Mouse (Mus musculus): ENCODE measurements at regions not wholly inside any gene's neighbourhood (a gene's known extent, or its start where the extent isn't known, plus 50 kb on each side); places are given as distances from the start of the nearest gene placed in this dataset.
A peak's percentile ranks its signal among the peaks of the same experiment; 100 is the strongest.

DNA sequence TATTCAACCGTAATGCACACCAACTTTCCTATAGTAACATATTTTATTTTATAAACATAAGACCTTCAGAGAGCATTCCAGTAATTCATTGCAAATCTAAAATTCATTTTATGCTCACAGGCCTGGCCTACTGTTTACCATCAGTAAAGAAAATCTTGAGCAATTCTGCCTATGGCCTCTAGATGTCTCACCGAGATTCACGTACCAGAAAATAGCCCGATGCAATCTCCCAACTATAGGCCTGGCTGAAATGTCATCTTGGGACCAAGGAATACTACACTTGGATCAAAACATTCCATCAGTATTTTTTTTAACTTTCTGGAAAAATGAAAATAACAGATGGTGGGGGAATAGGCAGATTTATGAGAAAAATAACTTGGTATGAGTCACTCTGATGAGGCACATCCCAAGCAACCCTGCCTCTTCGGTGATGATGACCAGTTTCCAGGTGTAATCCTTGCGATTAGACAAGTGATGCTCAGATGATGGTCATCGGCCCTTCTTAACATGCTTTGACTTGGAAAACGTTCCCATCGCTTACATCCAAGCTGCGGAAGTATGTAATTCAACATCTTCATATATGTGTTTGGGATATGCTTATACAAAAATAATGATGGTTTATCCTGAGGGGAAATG lies 439.9 kb downstream of the Nyap2 start:
- DNase-seq = peak in 1 of 2 experiments; percentile 2

- DNase-seq = no peak
Measured at GRCm38 (mm10) chr1:81520420-81521273, 443.9 kb downstream of the Nyap2 start.

DNA sequence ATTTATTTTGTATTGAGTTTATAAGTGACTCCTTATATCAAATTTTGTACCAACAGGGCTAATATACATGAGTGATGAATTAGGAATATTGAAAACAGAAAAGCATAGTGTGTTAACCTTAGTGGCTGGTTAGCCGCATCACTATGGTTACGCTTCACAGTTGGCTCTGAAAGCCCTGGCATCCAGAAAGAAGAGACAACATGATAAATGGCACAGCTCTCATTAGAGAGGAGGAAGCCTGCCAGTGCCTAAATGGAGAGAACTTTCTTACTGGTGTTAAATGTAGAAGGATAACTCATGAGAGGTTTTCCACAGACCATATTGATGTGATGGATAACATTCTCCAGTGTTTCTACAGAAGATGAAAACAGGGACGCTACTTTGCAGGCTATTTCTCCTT lies 446.2 kb downstream of the Nyap2 start:
- DNase-seq = no peak

GRCm38 (mm10) chr1:81525821-81526220 lies 449.1 kb downstream of the Nyap2 start:
- no peak for DNase-seq

DNA sequence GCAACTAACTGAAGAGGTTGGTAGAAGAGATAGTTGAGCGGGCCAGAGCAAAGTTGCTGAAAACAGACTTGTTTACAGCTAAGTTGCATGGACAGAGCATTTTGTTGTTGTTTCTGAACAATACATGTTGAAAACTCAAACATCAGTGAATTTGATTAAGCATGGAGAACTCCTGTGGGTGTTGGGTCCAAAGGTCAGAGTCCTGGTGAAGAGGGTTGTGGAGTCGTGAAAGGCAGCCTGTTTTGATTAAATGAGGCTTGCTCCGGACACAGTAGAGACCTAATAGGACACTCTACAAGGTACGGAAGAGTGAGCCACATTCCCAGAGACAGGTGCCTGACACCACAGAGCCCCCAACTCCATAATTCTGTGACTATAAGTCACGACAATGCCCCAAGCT lies 461.1 kb downstream of the Nyap2 start:
- no peak for DNase-seq

- no peak for DNase-seq
Measured at GRCm38 (mm10) chr1:81539591-81540311, 463.0 kb downstream of the Nyap2 start.

- DNase-seq = peak; percentile 29 to 39
Measured at GRCm38 (mm10) chr1:81548906-81549305, 472.2 kb downstream of the Nyap2 start.

DNA sequence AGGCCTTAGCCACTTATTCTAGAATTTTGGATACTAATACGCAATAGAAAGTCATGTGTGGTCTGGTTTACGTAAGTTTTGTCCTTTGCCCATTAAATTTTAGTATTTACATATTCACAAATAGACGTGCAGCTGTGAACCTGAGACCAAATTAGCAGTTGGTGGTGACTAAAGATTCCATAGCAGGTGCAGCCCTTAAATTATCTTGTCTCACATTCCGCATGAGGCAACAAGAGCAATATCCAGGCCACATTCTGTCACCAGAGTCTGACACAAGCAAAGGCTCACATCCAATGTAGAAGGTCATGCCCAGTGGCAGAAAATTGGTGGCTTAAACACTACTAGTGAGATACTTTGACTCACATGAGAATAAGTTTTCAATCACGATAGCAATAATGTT lies 473.0 kb downstream of the Nyap2 start:
- no peak for DNase-seq

DNA sequence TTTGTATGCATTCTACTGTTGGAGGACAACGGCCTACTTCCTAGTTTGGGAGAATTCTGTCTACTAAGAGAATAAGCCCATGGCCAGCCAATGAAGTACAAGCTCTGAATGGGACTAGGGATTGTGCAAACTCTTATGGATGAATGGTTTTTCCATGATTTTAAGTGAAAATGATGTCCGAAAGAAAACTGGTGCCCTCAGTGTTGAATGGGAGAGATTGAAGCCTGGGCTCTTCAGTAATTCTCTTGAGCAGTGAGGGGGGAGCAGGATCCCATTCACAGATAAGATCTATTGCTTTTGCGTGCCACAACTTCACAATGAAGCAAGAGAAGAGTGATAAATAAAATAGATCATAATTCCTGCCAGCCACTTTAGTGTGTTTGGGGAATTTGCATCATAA lies 476.0 kb downstream of the Nyap2 start:
- no peak for DNase-seq

- no peak for DNase-seq
Measured at GRCm38 (mm10) chr1:81576965-81577664, 500.4 kb downstream of the Nyap2 start.

DNA sequence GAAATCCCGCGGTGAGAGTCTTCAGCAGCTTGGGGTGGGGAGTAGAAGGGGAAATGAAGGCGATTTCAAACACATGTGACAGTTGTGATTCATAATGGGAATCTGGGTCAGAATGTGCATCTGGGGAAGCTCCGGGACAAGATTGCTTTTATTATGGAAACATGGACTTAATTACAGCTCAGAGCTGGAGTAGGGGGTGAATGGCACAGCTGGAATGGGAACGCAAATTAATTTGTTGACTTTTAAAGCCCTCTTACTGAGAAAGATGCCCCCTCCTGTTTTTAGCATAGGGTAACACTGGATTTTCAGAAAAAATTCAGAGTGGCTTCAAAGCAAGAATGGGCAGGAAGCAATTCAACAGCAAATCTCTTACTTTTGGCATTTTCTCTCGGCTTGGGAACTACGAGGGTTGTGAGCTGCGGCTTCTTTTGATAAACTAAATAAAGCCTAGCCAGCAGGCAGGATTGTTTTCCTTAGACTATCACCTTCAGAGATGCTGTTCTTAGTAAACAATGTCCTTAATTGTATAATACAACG lies 501.0 kb downstream of the Nyap2 start:
- DNase-seq = no peak

DNA sequence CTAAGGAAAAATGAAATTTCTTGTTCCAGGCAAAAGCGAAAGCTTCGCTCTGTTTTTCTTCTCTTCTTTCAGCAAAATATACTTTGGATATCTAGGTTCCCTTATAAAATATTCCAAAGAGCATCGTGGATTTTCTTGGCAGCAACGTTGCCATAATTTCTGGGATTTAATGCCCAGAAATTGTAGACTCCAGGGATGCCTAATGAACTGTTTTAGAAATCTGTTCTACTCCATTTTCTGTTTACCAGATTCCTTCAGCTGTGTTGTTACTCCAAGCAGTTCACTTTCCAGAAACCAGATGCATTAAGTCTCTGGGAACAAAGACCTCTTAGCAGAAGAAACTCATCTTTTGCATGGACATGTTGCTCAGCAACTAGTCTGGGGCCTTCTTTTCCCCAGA lies 504.5 kb downstream of the Nyap2 start:
- no peak for DNase-seq

DNA sequence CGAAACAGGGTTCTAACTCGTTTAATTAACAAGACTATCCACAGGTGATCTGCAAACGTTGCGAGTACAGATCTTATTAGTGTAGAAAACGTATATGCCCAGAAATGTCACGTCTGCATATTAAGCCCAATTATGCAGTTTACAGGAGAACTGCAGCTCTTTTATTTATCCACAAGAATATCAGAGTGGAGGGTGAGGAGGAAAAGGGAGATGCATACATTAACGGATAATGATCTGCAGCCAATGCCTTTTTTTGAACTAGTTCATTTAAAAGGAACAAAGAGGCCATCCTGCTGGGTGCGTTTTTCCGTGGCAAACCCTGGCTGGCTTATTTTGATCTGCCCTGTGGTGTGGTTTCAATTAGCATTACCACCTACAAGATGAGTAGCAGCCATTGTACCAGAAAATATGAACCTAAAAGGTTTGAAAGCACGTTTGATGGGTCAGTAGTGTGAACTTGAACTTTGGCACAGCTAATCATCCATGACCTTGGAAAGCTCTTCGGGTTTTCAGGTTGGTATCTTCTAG lies 511.1 kb downstream of the Nyap2 start:
- DNase-seq = no peak

GRCm38 (mm10) chr1:81591623-81592022 lies 514.9 kb downstream of the Nyap2 start:
- DNase-seq = peak in 1 of 2 experiments; percentile 14

DNA sequence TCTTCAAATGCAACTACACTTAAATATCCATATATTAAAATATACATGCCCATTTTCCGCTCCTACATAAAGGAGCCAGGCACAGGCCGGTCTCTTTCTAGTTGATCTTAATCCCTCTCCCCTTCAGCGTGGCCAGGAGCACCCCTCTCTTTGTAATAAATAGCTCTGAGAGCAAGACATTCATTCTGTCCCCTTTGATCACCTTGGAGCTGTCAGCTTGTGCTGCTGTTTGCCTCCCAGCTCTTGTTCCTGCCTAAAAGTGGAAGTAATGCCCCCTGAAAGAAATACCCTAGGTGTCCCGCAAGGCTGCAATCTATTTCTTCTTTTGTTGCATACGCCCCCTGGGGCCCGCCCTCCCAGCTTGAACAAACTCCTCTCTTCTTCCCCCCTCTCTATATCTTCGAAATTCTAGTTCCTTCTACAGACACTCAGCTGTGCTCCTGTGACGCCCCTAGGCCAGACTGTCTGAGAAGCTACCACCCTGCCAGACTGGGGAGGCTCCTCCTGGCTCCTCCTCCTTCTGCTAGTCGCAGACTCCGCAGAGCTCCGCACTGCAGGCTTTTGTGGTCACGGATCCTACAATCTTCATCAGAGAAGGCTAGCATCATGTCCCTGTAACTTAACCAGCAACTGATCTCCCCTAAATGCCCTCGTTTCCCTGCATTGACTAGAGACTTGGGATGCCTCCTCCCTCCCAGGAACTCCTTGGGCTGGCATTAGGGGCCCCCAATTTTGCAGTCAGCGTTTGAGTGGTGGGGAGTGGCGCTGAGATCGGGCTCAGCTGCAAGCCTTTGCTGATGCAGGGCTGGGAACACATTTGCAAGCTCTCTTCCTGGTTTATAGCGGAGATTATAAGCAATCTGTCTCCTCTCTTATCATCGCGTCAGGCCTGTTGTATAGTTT lies 516.8 kb downstream of the Nyap2 start:
- DNase-seq = peak; percentile 63 to 73

- DNase-seq = no peak
Measured at GRCm38 (mm10) chr1:81594183-81594515, 517.4 kb downstream of the Nyap2 start.

GRCm38 (mm10) chr1:81594606-81595005 lies 517.9 kb downstream of the Nyap2 start:
- no peak for DNase-seq

GRCm38 (mm10) chr1:81608772-81609171 lies 532.0 kb downstream of the Nyap2 start:
- no peak for DNase-seq

- DNase-seq = no peak
Measured at GRCm38 (mm10) chr1:81618880-81619279, 542.1 kb downstream of the Nyap2 start.

- peak in 1 of 2 experiments; percentile 6 for DNase-seq
Measured at GRCm38 (mm10) chr1:81624141-81624540, 547.4 kb downstream of the Nyap2 start.

DNA sequence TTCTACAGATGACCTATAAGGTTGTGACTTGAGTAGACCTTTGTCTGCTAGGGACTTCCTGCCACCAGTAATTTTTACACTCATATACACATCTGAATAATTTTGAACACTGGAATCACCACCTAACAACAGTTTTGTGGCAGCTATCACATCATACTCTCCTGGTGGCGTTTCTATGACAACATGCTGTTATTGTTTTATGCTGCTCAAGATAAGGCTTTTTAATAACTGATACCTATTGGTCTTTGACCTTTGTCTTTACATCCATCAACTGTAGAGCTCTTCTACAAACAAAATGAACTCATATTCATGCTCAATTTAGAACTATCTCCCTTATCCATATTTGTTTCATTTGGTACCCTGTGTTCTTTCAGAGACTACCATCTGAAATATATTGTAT lies 556.0 kb downstream of the Nyap2 start:
- no peak for DNase-seq

GRCm38 (mm10) chr1:81637357-81637756 lies 560.6 kb downstream of the Nyap2 start:
- DNase-seq = no peak
